Mouse (Mus musculus): ENCODE measurements around the gene Btf3l4.

Btf3l4 gene

GRCm38 (mm10) chr4:108811550-108811949 is 21.9 kb downstream of the Btf3l4 start:
- no peak for DNase-seq

DNA sequence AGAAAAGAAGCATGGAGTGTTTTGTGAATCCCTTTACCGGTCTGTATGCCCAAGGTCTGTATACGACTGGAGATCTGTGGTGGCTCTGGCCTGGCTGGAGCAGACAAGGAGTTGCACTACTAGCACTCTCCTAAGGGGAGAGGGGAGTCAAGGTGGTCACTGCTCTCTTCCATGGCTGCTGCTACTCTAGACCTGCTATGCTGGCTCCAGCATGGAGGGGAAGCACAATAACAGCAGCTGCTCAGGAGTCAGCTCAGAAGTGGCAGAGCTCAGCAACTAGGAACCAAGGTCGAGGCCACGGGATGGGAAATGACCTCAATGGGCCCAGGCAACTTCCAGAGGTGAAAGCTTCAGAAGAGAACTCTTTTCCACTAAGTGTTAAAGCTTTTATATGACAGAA is 22.3 kb downstream of the Btf3l4 start:
- no peak for DNase-seq

- no peak for DNase-seq
Measured at GRCm38 (mm10) chr4:108803535-108803934, 29.9 kb downstream of the Btf3l4 start.

GRCm38 (mm10) chr4:108798083-108798830 is 35.2 kb downstream of the Btf3l4 start:
- DNase-seq = peak; percentile 47

DNA sequence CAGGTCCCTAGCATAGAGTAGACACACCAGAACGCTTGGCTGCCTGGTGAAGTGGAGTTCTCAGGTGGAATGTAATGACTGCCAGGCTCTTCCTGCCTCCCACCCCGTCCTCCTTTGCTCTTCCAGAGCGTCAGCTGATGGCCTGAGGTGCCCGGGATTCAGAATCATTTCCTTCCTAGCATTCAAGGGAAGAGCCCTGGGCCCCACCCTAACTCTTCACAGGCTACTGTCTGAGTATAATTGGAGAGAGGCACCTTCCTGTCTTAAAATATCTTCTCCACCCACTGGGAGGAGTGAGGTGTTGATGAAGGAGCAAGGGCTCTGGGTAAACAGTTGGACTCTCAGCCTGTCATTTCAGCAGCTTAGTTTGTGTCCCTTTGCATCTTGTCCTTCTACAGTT is 36.7 kb downstream of the Btf3l4 start:
- DNase-seq = no peak

DNA sequence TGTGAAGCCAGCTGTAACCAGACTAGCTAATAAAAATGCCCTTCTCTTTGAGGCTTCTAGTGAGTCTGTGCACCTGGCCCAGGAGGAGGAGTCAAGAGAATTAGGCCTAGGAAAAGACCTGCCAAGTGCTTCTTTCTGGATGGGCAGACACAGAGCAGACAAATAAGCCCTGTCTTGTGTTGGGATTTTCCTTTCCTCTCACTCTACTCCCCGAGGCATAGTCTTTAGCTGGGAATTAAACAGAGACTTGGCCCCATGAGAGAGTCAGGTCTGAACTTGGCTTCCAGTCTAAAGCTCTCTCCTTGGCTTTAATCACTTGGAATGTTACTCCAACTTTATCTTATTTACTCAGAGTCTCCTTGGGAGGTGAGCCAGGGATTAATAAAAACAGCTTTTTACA is 39.5 kb downstream of the Btf3l4 start:
- no peak for DNase-seq

DNA sequence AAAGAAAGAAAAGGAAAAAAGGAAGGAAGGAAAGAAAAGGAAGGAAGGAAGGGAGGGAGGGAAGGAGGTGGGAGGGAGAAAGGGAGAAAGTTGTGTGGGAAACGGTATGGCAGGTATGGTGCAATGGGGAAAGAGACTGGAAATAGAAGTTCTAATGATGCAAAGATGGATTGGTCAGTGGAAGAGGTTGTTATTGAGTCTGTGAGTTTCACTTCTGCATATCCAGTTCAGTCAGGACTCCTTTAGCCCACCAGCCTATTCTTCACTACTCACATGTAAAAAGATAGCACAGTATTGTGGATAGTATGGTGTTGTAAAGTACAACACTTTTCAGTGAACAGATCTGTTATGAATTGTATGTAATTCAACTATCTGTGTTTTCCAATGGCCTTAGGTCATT is 42.9 kb downstream of the Btf3l4 start:
- no peak for DNase-seq

DNA sequence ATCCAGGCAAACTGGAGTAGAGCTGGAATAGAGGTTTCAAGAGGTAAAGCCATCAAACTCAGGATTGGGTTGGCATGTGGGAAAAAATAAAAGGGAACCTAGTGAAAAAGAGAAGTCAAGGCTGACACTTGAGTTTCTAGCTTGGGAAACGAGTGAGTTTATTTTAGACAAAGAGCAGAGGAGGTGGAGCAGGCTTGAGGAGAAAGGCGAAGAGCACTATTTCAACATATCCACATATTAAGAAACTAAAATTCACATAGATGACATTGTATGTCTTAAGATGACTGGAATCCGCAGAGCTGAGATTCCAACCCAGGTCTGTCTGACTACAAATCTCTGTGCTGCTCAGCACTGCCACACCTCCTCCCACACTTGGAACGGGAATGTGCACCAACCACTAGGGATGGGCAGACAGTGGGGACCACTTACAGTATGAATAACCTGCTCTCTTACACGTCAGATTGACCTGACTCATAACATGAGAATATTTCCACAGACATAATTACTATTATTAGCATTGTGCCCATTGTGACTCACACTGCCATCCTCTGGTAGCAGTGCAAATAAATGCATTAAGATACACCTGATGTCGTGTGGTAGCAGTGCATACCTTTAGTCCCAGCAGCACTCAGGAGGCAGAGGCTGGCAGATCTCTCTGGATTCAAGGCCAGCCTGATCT is 44.0 kb downstream of the Btf3l4 start:
- no peak for DNase-seq

DNA sequence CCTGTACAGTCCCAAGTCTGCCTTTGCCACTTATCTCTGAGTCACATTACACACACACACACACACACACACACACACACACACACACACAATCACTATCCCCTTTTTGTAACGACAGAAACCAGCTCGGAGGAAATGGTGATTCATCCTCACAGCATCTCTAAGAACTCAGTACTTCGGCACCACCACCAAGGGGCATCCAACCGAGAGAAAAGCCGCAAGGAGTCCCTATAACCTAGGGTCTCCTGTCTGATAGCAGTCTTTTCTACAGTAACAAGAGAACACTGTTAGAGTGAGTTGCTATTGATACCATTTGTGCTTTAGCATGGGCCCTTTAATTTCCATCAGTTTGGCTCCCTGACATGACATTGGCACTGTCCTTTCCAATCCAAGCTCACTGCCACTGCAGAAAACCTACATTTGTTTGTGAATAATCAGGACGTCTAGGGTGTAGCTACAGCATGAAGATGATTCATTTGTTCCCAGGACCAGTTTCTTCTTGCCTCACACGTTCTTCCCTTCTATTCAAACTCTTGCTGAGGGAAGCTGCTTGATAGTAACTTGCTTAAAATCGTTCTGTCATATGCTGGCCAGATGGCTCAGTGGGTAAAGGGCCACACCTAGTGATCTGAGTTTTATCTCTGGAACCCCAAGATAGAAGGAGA is 50.9 kb downstream of the Btf3l4 start:
- peak; percentile 36 for DNase-seq

- peak; percentile 43 for DNase-seq
Measured at GRCm38 (mm10) chr4:108781596-108781995, 51.8 kb downstream of the Btf3l4 start.

DNA sequence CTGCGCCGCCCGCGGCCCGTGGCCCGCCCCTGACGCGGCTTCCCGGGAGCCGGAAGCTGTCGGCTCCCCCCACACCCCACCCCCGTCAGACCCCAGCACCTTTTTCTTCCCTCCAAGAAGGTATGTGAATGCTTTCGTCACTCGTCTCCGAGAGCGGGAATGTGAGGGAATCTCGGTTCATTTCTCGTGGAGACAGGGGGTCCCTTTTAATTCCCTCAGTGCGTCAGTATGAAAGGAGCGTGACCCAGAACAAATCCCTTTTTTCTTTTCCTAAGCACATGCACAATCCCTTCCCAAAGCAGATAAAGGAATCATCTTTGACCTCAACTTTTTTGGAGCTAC is 52.6 kb downstream of the Btf3l4 start:
- no peak for DNase-seq

GRCm38 (mm10) chr4:108780057-108780863 is 53.2 kb downstream of the Btf3l4 start, which contains the start of gene Zfyve9:
Gene Zfyve9 (minus strand): TSS chr4:108780798.
- peak; percentile 83 for DNase-seq

DNA sequence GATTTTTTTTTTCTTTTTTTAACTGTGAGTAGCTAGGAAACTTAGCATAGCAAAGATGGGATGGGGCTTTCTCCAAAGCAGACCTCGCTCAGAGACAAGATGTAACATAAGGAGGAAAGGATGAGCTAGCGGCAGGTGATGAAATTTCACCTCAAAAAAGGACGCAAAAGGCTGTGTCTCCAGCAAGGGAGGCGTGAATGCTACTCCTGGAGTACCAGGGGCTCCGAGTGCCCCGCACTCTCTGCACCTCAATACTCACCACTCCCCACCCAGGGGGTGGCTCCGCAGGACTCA is 53.7 kb downstream of the Btf3l4 start:
- no peak for DNase-seq

- DNase-seq = no peak
Measured at GRCm38 (mm10) chr4:108768527-108768926, 64.9 kb downstream of the Btf3l4 start.

Data from cerebellum, adult 9-11 months (tissue).